Mouse (Mus musculus) heart, embryonic 13.5 days (tissue): ENCODE measurements around the gene Cd37. TPM values are rescaled to one million over a fixed set of nuclear protein-coding genes. Genes with fewer than 3 reads are reported as not detected.

Experiments used
- ATAC-seq: fragments of 200-750 bp; cut with Nextera tagmentation; 2 replicates; pipeline ENCODE4 v1.8.0; 2017; ENCODE audit warnings: moderate TSS enrichment; ENCODE audit not compliant: insufficient number of reproducible peaks, low FRiP score, low TSS enrichment; ENCODE audit errors: extremely low read depth
- H3K27ac ChIP-seq: fragments of 300-500 bp; sonication (generic); replicated peaks from 2 replicates; pipeline ENCODE4 v1.5.1; 2015; ENCODE audit warnings: moderate library complexity, mild to moderate bottlenecking, inconsistent platforms
- H3K27me3 ChIP-seq: fragments of 300-500 bp; sonication (generic); replicated peaks from 2 replicates; pipeline ENCODE4 v1.6.1; 2015; ENCODE audit warnings: mild to moderate bottlenecking, inconsistent platforms
- H3K36me3 ChIP-seq: fragments of 300-500 bp; sonication (generic); 2 replicates; pipeline ENCODE4 v1.6.1; 2015; ENCODE audit warnings: mild to moderate bottlenecking, inconsistent platforms
- H3K4me1 ChIP-seq: fragments of 300-500 bp; sonication (generic); 2 replicates; pipeline ENCODE4 v1.6.1; 2015; ENCODE audit warnings: inconsistent platforms
- H3K4me2 ChIP-seq: fragments of 300-500 bp; sonication (generic); 2 replicates; pipeline ENCODE4 v1.6.1; 2015; ENCODE audit warnings: inconsistent platforms, mild to moderate bottlenecking, moderate library complexity
- H3K4me3 ChIP-seq: fragments of 300-500 bp; sonication (generic); 2 replicates; pipeline ENCODE4 v1.5.1; 2015; ENCODE audit warnings: moderate library complexity, mild to moderate bottlenecking, inconsistent platforms
- H3K9ac ChIP-seq: fragments of 300-500 bp; sonication (generic); 2 replicates; pipeline ENCODE4 v1.6.1; 2015; ENCODE audit warnings: inconsistent platforms, mild to moderate bottlenecking, moderate library complexity
- H3K9me3 ChIP-seq: fragments of 300-500 bp; sonication (generic); 2 replicates; pipeline ENCODE4 v1.6.1; 2016; ENCODE audit warnings: inconsistent platforms
- WGBS: fragments of 180-500 bp; shearing (Covaris S2); methylation state at CpG from one replicate; pipeline ENCODE4 v1.1.7; 2015; ENCODE audit warnings: mixed read lengths; 5-methylcytosine and 5-hydroxymethylcytosine counted together
- polyA plus RNA-seq: library from polyadenylated mRNA; unstranded; fragments of >200 nt; fragmentation: Nextera tagmentation; extraction: Ambion mirVana; gene quantifications from 2 replicates; pipeline ENCODE4 v1.2.1, GENCODE M21; 2015

Gene Cd37
- polyA plus RNA-seq, 1 experiment from 2014 or later: 2.4 TPM

GRCm38 (mm10) chr7:45234333-45234841 lies 4.5 kb downstream of the Cd37 start:
- H3K36me3 ChIP-seq: peaks cover 42% of the 10 kb centered on the region
- ATAC-seq: no peak
- peak overlapping the region; percentile 72 for H3K9ac ChIP-seq
- WGBS: 14% methylated on average over 29 of the region's 29 CpGs
- peak overlapping the region; percentile 74 for H3K27ac ChIP-seq
- no peaks in the 10 kb centered on the region for H3K9me3 ChIP-seq
- peak overlapping the region; percentile 59 for H3K4me2 ChIP-seq
- H3K4me1 ChIP-seq: peaks cover 56% of the 10 kb centered on the region
- H3K4me3 ChIP-seq: peak overlapping the region; percentile 38
- peaks cover 27% of the 10 kb centered on the region for H3K27me3 ChIP-seq

- Histone ChIP-seq H3K4me1 (peaks cover 50% of the 10 kb centered on the region), H3K27me3 (peaks cover 21% of the 10 kb centered on the region), H3K9ac (peak overlapping the region; percentile 72), H3K9me3 (no peaks in the 10 kb centered on the region), H3K36me3 (peaks cover 49% of the 10 kb centered on the region), H3K4me3 (peak overlapping the region; percentile 38), H3K4me2 (peak overlapping the region; percentile 59), H3K27ac (peak overlapping the region; percentile 74; the same call in 1 of the 2 replicates)
- ATAC-seq: no peak
- WGBS: 31% methylated on average over 20 of the region's 20 CpGs
These were observed 5.2 kb downstream of the Cd37 start for GRCm38 (mm10) chr7:45233580-45234332.

- H3K9me3 ChIP-seq: no peaks in the 10 kb centered on the region
- no peak for ATAC-seq
- H3K4me1 ChIP-seq: peaks cover 46% of the 10 kb centered on the region
- 53% methylated on average over 13 of the region's 13 CpGs for WGBS
- H3K27me3 ChIP-seq: peaks cover 13% of the 10 kb centered on the region
- H3K9ac ChIP-seq: peak overlapping the region; percentile 56
- no peak overlapping the region for H3K4me2 ChIP-seq
- peaks cover 57% of the 10 kb centered on the region for H3K36me3 ChIP-seq
- H3K4me3 ChIP-seq: no peak overlapping the region
- H3K27ac ChIP-seq: no peak overlapping the region
These were observed 6.0 kb downstream of the Cd37 start for GRCm38 (mm10) chr7:45232716-45233465.

- H3K4me1 ChIP-seq: peaks cover 46% of the 10 kb centered on the region
- H3K9me3 ChIP-seq: no peaks in the 10 kb centered on the region
- H3K27me3 ChIP-seq: peaks cover 6% of the 10 kb centered on the region
- no peak for ATAC-seq
- H3K4me2 ChIP-seq: no peak overlapping the region
- H3K36me3 ChIP-seq: peaks cover 65% of the 10 kb centered on the region
- 82% methylated on average over 11 of the region's 11 CpGs for WGBS
- H3K27ac ChIP-seq: no peak overlapping the region
- no peak overlapping the region for H3K4me3 ChIP-seq
- H3K9ac ChIP-seq: no peak overlapping the region
These were observed 7.0 kb downstream of the Cd37 start for GRCm38 (mm10) chr7:45231941-45232340.

GRCm38 (mm10) chr7:45231192-45231591 lies 7.7 kb downstream of the Cd37 start:
- no peak overlapping the region for H3K4me2 ChIP-seq
- H3K4me1 ChIP-seq: peaks cover 46% of the 10 kb centered on the region
- H3K27ac ChIP-seq: no peak overlapping the region
- WGBS: 81% methylated on average over 12 of the region's 12 CpGs
- H3K36me3 ChIP-seq: peaks cover 73% of the 10 kb centered on the region
- H3K27me3 ChIP-seq: no peaks in the 10 kb centered on the region; the same call in 1 of the 2 replicates
- H3K4me3 ChIP-seq: no peak overlapping the region
- ATAC-seq: no peak
- no peak overlapping the region for H3K9ac ChIP-seq
- H3K9me3 ChIP-seq: no peaks in the 10 kb centered on the region

GRCm38 (mm10) chr7:45229459-45230203 lies 9.3 kb downstream of the Cd37 start:
- Histone ChIP-seq H3K9ac (no peak overlapping the region), H3K9me3 (no peaks in the 10 kb centered on the region), H3K4me2 (no peak overlapping the region), H3K4me1 (peaks cover 31% of the 10 kb centered on the region), H3K27ac (no peak overlapping the region), H3K27me3 (no peaks in the 10 kb centered on the region), H3K36me3 (peaks cover 88% of the 10 kb centered on the region), H3K4me3 (no peak overlapping the region)
- ATAC-seq: no peak
- WGBS: 81% methylated on average over 7 of the region's 7 CpGs

- no peak overlapping the region for H3K4me2 ChIP-seq
- 82% methylated on average over 8 of the region's 8 CpGs for WGBS
These were observed 9.9 kb downstream of the Cd37 start for GRCm38 (mm10) chr7:45229046-45229445.

GRCm38 (mm10) chr7:45228548-45228947 lies 10.4 kb downstream of the Cd37 start:
- no peak overlapping the region for H3K4me2 ChIP-seq
- H3K27me3 ChIP-seq: no peaks in the 10 kb centered on the region
- H3K4me1 ChIP-seq: peaks cover 20% of the 10 kb centered on the region
- no peak overlapping the region for H3K27ac ChIP-seq
- WGBS: 86% methylated on average over 18 of the region's 18 CpGs
- peaks cover 94% of the 10 kb centered on the region for H3K36me3 ChIP-seq
- no peak for ATAC-seq
- no peak overlapping the region for H3K9ac ChIP-seq
- H3K4me3 ChIP-seq: no peak overlapping the region
- no peaks in the 10 kb centered on the region for H3K9me3 ChIP-seq

More at GRCm38 (mm10) chr7:45229046-45229445, 9.9 kb downstream of the Cd37 start:
- Histone ChIP-seq H3K27me3 (no peaks in the 10 kb centered on the region), H3K36me3 (peaks cover 93% of the 10 kb centered on the region), H3K4me3 (no peak overlapping the region), H3K9ac (no peak overlapping the region), H3K9me3 (no peaks in the 10 kb centered on the region), H3K27ac (no peak overlapping the region), H3K4me1 (peaks cover 25% of the 10 kb centered on the region)
- no peak for ATAC-seq

GRCm38 (mm10) chr7:45226421-45226820 lies 12.5 kb downstream of the Cd37 start:
- Histone ChIP-seq H3K9ac (no peak overlapping the region), H3K9me3 (no peaks in the 10 kb centered on the region), H3K36me3 (peaks cover 94% of the 10 kb centered on the region), H3K27ac (no peak overlapping the region), H3K4me1 (no peaks in the 10 kb centered on the region), H3K4me2 (no peak overlapping the region), H3K4me3 (no peak overlapping the region), H3K27me3 (no peaks in the 10 kb centered on the region)
- no peak for ATAC-seq
- WGBS: 92% methylated on average over 5 of the region's 5 CpGs

- Histone ChIP-seq H3K36me3 (peaks cover 99% of the 10 kb centered on the region), H3K4me2 (no peak overlapping the region), H3K27ac (no peak overlapping the region), H3K4me1 (0 out of 2 replicates have a peak, but pooled peaks cover 3% of the 10 kb centered on the region), H3K9ac (no peak overlapping the region), H3K27me3 (no peaks in the 10 kb centered on the region), H3K9me3 (no peaks in the 10 kb centered on the region), H3K4me3 (no peak overlapping the region)
- no peak for ATAC-seq
- WGBS: 84% methylated on average over 7 of the region's 7 CpGs
These were observed 14.1 kb downstream of the Cd37 start for GRCm38 (mm10) chr7:45224826-45225225.

GRCm38 (mm10) chr7:45221680-45222079 lies 17.2 kb downstream of the Cd37 start:
- Histone ChIP-seq H3K9ac (no peak overlapping the region), H3K36me3 (peaks cover 97% of the 10 kb centered on the region), H3K4me1 (peaks cover 31% of the 10 kb centered on the region), H3K4me2 (no peak overlapping the region), H3K9me3 (no peaks in the 10 kb centered on the region), H3K27ac (no peak overlapping the region), H3K4me3 (no peak overlapping the region), H3K27me3 (no peaks in the 10 kb centered on the region)
- 79% methylated on average over 2 of the region's 2 CpGs for WGBS
- ATAC-seq: no peak
